Comparison of ENCODE assay signal across 8 mouse cellular contexts in the genomic region with DNA sequence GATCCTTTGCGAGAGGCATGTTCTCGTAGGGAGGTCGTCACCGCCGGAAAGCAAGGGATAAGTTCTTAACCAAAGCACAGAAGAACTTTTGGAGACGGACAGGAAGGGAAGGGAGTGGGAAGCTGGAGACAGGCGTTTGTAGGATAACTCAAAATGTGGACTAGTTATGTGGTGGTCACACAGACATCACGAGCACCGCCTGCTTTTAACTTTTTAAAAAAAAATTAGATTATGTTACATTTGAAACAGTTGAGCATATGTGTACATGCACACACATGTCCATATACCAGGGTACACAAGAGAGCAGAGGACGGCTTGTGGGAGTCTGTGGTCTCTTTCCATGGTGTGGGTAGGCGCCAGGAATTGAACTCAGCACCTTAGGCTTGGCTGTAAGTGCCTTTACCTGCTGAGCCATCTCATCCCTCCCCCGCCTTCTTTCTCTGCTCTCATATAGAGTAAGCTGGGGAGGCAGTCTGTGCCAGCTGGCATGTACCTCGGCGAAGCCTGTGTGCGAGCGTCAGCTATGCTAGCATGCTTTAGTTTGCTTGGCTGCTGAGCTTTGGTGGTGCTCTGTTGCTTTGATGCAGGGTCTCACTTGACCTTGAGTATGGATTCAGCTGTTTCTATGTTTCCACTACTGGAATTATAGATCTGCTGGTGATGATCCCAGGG. TPM values are rescaled to one million over a fixed set of nuclear protein-coding genes. Genes with fewer than 3 reads are reported as not detected.
DNase-seq lines count a peak whose midpoint lies in the region; ATAC-seq and TF ChIP-seq lines count a peak whose summit lies in the region.

Gene Rps27rt (minus strand): TSS at position 51 of the 672 bp plus-strand sequence.

- ATAC-seq in lung, postnatal 0 days: no peak
- ATAC-seq in common myeloid progenitor, adult 5-6 weeks (replicated peaks; ENCODE audit: low read depth, poor library complexity, severe bottlenecking): no peak
- no peak for ATAC-seq in granulocyte monocyte progenitor cell, adult 5-6 weeks (replicated peaks; ENCODE audit: poor library complexity, severe bottlenecking)
- ATAC-seq in midbrain, embryonic 16.5 days: no peak

- WGBS in lung, postnatal 0 days: 88% methylated on average over 16 of the region's 16 CpGs
- WGBS in midbrain, embryonic 16.5 days: 95% methylated on average over 16 of the region's 16 CpGs

- H3K9ac ChIP-seq in lung, postnatal 0 days (replicated peaks; ENCODE audit: low read depth): no peak within 1 kb of the TSS
- no peak within 1 kb of the TSS for H3K9ac ChIP-seq in midbrain, embryonic 16.5 days (ENCODE audit: low read depth, low read length)

- no peak within 1 kb of the TSS for H3K4me3 ChIP-seq in lung, postnatal 0 days (ENCODE audit: low read depth, low read length)
- no peak within 1 kb of the TSS for H3K4me3 ChIP-seq in midbrain, embryonic 16.5 days (ENCODE audit: low read depth, low read length)

- no peaks in the 10 kb centered on the region for H3K27me3 ChIP-seq in lung, postnatal 0 days (replicated peaks; ENCODE audit: insufficient read depth, low read length)
- no peaks in the 10 kb centered on the region for H3K27me3 ChIP-seq in midbrain, embryonic 16.5 days (ENCODE audit: control insufficient read depth, insufficient read depth, low read depth, low read length)

- no peaks in the 10 kb centered on the region for H3K36me3 ChIP-seq in lung, postnatal 0 days (ENCODE audit: insufficient read depth, low read length)
- no peaks in the 10 kb centered on the region for H3K36me3 ChIP-seq in midbrain, embryonic 16.5 days (ENCODE audit: control insufficient read depth, insufficient read depth, low read length)

- H3K4me1 ChIP-seq in lung, postnatal 0 days (ENCODE audit: insufficient read depth, low read depth, low read length): peaks cover under 1% of the 10 kb centered on the region; the same call in 1 of the 2 replicates
- H3K4me1 ChIP-seq in midbrain, embryonic 16.5 days (ENCODE audit: control insufficient read depth, insufficient read depth, low read length): peaks cover 6% of the 10 kb centered on the region; the same call in 1 of the 2 replicates

- no peak for DNase-seq in lung, postnatal 0 days (ENCODE audit: low spot score)
- DNase-seq in lung, postnatal 10 days: no peak
- DNase-seq in layer of hippocampus, postnatal 14 days (ENCODE audit: low spot score in 2 of 2): no peak
- DNase-seq in urinary bladder, postnatal 10 days (ENCODE audit: low spot score): no peak
- DNase-seq in urinary bladder, adult 18-20 months (ENCODE audit: low spot score in 2 of 2): no peak

- no peaks in the 10 kb centered on the region for H3K9me3 ChIP-seq in lung, postnatal 0 days (ENCODE audit: low read length)
- H3K9me3 ChIP-seq in midbrain, embryonic 16.5 days (replicated peaks; ENCODE audit: control insufficient read depth, low read length, poor library complexity, severe bottlenecking): no peaks in the 10 kb centered on the region; the same call in 1 of the 2 replicates

- no peak for TF ChIP-seq EP300 in lung, postnatal 0 days (IDR thresholded peaks at IDR 0.05)

- H3K27ac ChIP-seq in lung, postnatal 0 days (ENCODE audit: low read length): no peak within 1 kb of the TSS
- H3K27ac ChIP-seq in midbrain, embryonic 16.5 days (ENCODE audit: low read length): no peak within 1 kb of the TSS

- H3K4me2 ChIP-seq in lung, postnatal 0 days (replicated peaks; ENCODE audit: low read depth, low read length): no peak within 1 kb of the TSS
- no peak within 1 kb of the TSS for H3K4me2 ChIP-seq in midbrain, embryonic 16.5 days (ENCODE audit: low read length)

- no peak for TF ChIP-seq CTCF in lung, postnatal 0 days (IDR thresholded peaks at IDR 0.05)

RNA-seq across cellular contexts. Expression of gene Rps27rt, which starts in this region (rescaled TPM):
- polyA plus RNA-seq in lung, postnatal 0 days (2015; fragmentation: Nextera tagmentation; extraction: Ambion mirVana): 620 and 625 TPM in 2 replicates
- 300 and 305 TPM in 2 replicates for total RNA-seq in common myeloid progenitor, adult 5-6 weeks (2017)
- total RNA-seq in granulocyte monocyte progenitor cell, adult 5-6 weeks (2014; fragmentation: Nextera tagmentation): 358 and 366 TPM in 2 replicates
- total RNA-seq in granulocyte monocyte progenitor cell, adult 5-6 weeks (2017): 177 and 225 TPM in 2 replicates
- total RNA-seq in layer of hippocampus, postnatal 14 days (2021): 10 to 100 TPM; 19.4 to 27.4 TPM
- 103 and 121 TPM in 2 replicates for polyA plus RNA-seq in midbrain, embryonic 16.5 days (2015; fragmentation: Nextera tagmentation; extraction: Ambion mirVana)

Comparison
In these comparisons a context has a peak if more than half of its experiments do, and no peak if none do; other contexts are left out.
1. RNA of gene Rps27rt (total RNA-seq): 177 to 366 TPM in granulocyte monocyte progenitor cell, adult 5-6 weeks and 300 to 305 TPM in common myeloid progenitor, adult 5-6 weeks; 19.4 to 27.4 TPM in layer of hippocampus, postnatal 14 days; every median in the first group is over 4 times any median in the second.